Mouse (Mus musculus) spleen, adult 2 months (tissue): Measurements from ENCODE around the gene Polr1d.

Experiments
- CTCF ChIP-seq: fragments of 200-500 bp; IDR thresholded peaks from 2 replicates; pipeline ENCODE4 v1.5.1; 2011; ENCODE audit warnings: mild to moderate bottlenecking, inconsistent platforms; ENCODE audit not compliant: insufficient read depth, insufficient read length, insufficient replicate concordance; ENCODE audit errors: extremely low read depth
- POLR2A ChIP-seq: fragments of 200-500 bp; IDR thresholded peaks from 2 replicates; pipeline ENCODE4 v1.6.1; 2011; ENCODE audit warnings: low read depth, low read length, inconsistent platforms

DNA sequence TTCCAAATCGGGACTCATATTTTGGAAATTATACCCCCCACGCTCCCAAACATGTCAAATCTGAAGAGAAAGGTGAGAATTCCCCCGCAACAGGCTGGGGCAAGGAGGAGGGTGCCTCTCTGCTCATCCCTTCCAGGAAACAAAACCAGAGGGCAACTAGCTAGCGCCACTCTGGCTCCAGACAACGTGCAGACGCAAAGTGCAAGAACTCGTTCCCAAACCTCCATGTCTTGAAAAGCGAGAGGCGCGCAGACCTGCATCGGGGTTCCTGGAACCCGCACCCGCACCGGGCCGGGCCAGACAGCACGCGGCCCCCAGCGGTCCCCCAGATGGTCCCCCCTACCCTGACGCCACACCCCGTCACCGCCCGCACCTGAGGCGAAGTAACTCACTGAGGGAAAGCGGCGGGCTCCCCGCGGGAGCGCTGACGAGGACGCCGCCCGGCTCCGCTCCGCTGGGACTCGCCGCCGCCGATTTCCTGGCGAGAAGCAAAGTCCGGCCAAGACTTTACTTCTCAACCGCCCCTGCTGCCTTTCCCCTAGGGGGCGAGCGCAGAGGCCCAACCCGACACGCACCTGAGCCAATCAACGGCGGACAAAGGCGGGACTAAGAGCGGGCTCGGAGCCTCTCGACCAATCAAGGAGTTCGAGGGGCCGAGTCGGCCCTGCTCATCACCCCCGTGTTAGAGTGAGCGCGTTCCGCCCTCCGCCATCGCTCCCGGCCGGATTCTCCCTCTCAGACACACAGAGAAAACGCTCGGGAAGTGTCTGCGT, 638 bp upstream of the Polr1d start, which contains the start of gene Lnx2:
- TF ChIP-seq POLR2A: peak; percentile 38
- peak; percentile 60 for TF ChIP-seq CTCF
